Mouse (Mus musculus): ENCODE data around the gene Lhpp. TPM values are rescaled to one million over a fixed set of nuclear protein-coding genes. Genes with fewer than 3 reads are reported as not detected.

Lhpp gene
- polyA plus RNA-seq, 1 experiment from 2014 or later: 17.7 TPM

DNA sequence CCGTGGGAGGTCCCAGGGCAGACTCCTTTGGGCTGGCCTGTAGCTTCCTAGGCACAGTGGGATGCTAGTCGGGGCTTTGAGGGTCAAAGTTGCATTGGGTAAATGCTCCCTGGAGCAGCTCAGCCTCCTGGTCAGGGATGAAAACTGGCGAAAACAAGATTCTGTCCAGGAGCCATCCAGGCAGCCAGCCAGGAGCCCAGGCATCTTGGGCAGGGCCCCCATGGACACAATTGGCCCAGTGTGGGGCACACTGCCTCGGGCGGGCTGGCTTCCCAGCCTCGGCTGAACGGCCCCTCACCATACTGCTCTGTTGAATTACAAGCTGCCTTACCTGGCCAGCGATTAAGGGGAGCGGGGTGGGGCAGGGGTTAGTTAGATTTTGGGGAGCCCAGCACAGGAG lies 82.3 kb downstream of the Lhpp start:
- no peak overlapping the region for H3K27ac ChIP-seq
- H3K27me3 ChIP-seq: no peaks in the 10 kb centered on the region
- 69% methylated on average over 9 of the region's 9 CpGs for WGBS
- H3K9me3 ChIP-seq (replicated peaks): peaks cover 5% of the 10 kb centered on the region; the same call in 1 of the 2 replicates
- no peaks in the 10 kb centered on the region for H3K36me3 ChIP-seq
- no peak overlapping the region for H3K4me2 ChIP-seq (replicated peaks)
- H3K4me3 ChIP-seq: no peak overlapping the region
- no peak overlapping the region for H3K9ac ChIP-seq
- no peak for ATAC-seq (ENCODE audit: low FRiP score)
- peaks cover 12% of the 10 kb centered on the region; the same call in 1 of the 2 replicates for H3K4me1 ChIP-seq

DNA sequence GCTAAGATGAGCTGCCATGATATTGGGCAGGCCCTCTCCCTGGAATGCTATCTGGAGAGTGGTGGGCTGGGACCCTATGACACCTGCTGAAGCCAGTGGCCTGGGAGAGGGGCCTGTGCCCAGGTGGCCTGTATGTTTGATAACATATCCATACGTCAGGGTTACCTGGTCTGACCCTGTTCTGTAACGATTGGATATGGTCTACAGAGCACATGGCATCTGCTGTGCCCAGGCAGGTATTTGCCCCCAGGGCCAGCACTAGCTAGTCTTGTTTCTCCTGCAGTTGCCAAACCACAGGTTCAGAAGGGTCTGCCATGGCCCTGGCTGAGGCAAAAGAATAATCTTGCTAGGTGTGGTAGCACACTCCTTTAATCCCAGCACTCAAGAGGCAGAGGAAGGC lies 83.1 kb downstream of the Lhpp start:
- H3K4me1 ChIP-seq: peaks cover 8% of the 10 kb centered on the region; the same call in 1 of the 2 replicates
- no peak overlapping the region for H3K4me2 ChIP-seq (replicated peaks)
- H3K9me3 ChIP-seq (replicated peaks): peaks cover 5% of the 10 kb centered on the region; the same call in 1 of the 2 replicates
- 86% methylated on average over 2 of the region's 2 CpGs for WGBS
- H3K4me3 ChIP-seq: no peak overlapping the region
- H3K27me3 ChIP-seq: no peaks in the 10 kb centered on the region
- no peak overlapping the region for H3K27ac ChIP-seq
- H3K9ac ChIP-seq: no peak overlapping the region
- ATAC-seq (ENCODE audit: low FRiP score): no peak
- no peaks in the 10 kb centered on the region for H3K36me3 ChIP-seq

- Histone ChIP-seq H3K4me3 (no peak overlapping the region), H3K4me1 (0 out of 2 replicates have a peak, but pooled peaks cover 14% of the 10 kb centered on the region), H3K27me3 (no peaks in the 10 kb centered on the region), H3K9me3 (replicated peaks) (peaks cover 5% of the 10 kb centered on the region; the same call in 1 of the 2 replicates), H3K27ac (no peak overlapping the region), H3K9ac (no peak overlapping the region), H3K4me2 (replicated peaks) (no peak overlapping the region), H3K36me3 (no peaks in the 10 kb centered on the region)
- 82% methylated on average over 8 of the region's 8 CpGs for WGBS
- ATAC-seq (ENCODE audit: low FRiP score): no peak
These were observed 86.9 kb downstream of the Lhpp start for GRCm38 (mm10) chr7:132697258-132697796.

DNA sequence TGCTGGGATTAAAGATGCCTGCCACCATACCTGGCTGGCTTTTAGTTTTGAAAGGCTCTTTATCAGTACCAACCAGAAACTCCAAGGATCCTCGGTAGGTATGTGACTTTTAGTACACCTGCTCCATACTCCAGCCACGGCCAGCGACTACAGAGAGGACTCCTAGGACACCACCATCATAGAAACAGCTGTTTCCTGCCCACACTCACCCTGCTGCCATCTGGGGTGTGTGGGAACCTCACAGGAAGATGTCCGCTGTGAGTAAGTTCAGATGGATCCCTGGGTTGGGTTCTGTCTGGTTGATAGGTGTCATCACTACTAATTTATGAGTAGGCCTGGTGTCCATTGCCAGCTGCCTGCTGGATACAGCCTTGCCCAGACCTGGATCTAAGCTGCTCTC lies 88.3 kb downstream of the Lhpp start:
- Histone ChIP-seq H3K36me3 (no peaks in the 10 kb centered on the region), H3K4me1 (0 out of 2 replicates have a peak, but pooled peaks cover 14% of the 10 kb centered on the region), H3K4me2 (replicated peaks) (no peak overlapping the region), H3K27ac (no peak overlapping the region), H3K4me3 (no peak overlapping the region), H3K9ac (no peak overlapping the region), H3K9me3 (replicated peaks) (peaks cover 5% of the 10 kb centered on the region; the same call in 1 of the 2 replicates), H3K27me3 (no peaks in the 10 kb centered on the region)
- 88% methylated on average over 4 of the region's 4 CpGs for WGBS
- no peak for ATAC-seq (ENCODE audit: low FRiP score)

GRCm38 (mm10) chr7:132699165-132699564 lies 88.7 kb downstream of the Lhpp start:
- H3K4me1 ChIP-seq: 0 out of 2 replicates have a peak, but pooled peaks cover 14% of the 10 kb centered on the region
- no peak overlapping the region for H3K9ac ChIP-seq
- ATAC-seq (ENCODE audit: low FRiP score): no peak
- H3K27ac ChIP-seq: no peak overlapping the region
- WGBS: 56% methylated on average over 4 of the region's 4 CpGs
- H3K9me3 ChIP-seq (replicated peaks): peaks cover 5% of the 10 kb centered on the region; the same call in 1 of the 2 replicates
- no peak overlapping the region for H3K4me2 ChIP-seq (replicated peaks)
- no peaks in the 10 kb centered on the region for H3K27me3 ChIP-seq
- H3K4me3 ChIP-seq: no peak overlapping the region
- H3K36me3 ChIP-seq: no peaks in the 10 kb centered on the region

- H3K9ac ChIP-seq: no peak overlapping the region
- peaks cover 5% of the 10 kb centered on the region; the same call in 1 of the 2 replicates for H3K9me3 ChIP-seq (replicated peaks)
- no peak overlapping the region for H3K4me3 ChIP-seq
- H3K36me3 ChIP-seq: no peaks in the 10 kb centered on the region
- H3K4me2 ChIP-seq (replicated peaks): no peak overlapping the region
- H3K27ac ChIP-seq: no peak overlapping the region
- ATAC-seq (ENCODE audit: low FRiP score): no peak
- no peaks in the 10 kb centered on the region for H3K27me3 ChIP-seq
- 0 out of 2 replicates have a peak, but pooled peaks cover 14% of the 10 kb centered on the region for H3K4me1 ChIP-seq
These were observed 89.2 kb downstream of the Lhpp start for GRCm38 (mm10) chr7:132699639-132700038.

- no peak overlapping the region for H3K4me3 ChIP-seq
- 75% methylated on average over 4 of the region's 4 CpGs for WGBS
- H3K36me3 ChIP-seq: no peaks in the 10 kb centered on the region
- H3K27me3 ChIP-seq: no peaks in the 10 kb centered on the region
- 0 out of 2 replicates have a peak, but pooled peaks cover 14% of the 10 kb centered on the region for H3K4me1 ChIP-seq
- H3K9ac ChIP-seq: no peak overlapping the region
- H3K27ac ChIP-seq: no peak overlapping the region
- 0 out of 2 replicates have a peak, but pooled peaks cover under 1% of the 10 kb centered on the region for H3K9me3 ChIP-seq (replicated peaks)
- 0 out of 2 replicates have a peak, but pooled peaks have one; percentile 26 for ATAC-seq (ENCODE audit: low FRiP score)
- H3K4me2 ChIP-seq (replicated peaks): no peak overlapping the region
These were observed 89.7 kb downstream of the Lhpp start for GRCm38 (mm10) chr7:132700107-132700506.

- 91% methylated on average over 3 of the region's 3 CpGs for WGBS
These were observed 91.0 kb downstream of the Lhpp start for GRCm38 (mm10) chr7:132701412-132701811.

GRCm38 (mm10) chr7:132702024-132702423 lies 91.6 kb downstream of the Lhpp start:
- H3K27me3 ChIP-seq: no peaks in the 10 kb centered on the region
- no peak overlapping the region for H3K27ac ChIP-seq
- ATAC-seq (ENCODE audit: low FRiP score): no peak
- no peak overlapping the region for H3K9ac ChIP-seq
- 84% methylated on average over 3 of the region's 3 CpGs for WGBS
- H3K4me3 ChIP-seq: no peak overlapping the region
- H3K4me1 ChIP-seq: 0 out of 2 replicates have a peak, but pooled peaks cover 10% of the 10 kb centered on the region
- no peak overlapping the region for H3K4me2 ChIP-seq (replicated peaks)
- no peaks in the 10 kb centered on the region for H3K9me3 ChIP-seq (replicated peaks)
- no peaks in the 10 kb centered on the region for H3K36me3 ChIP-seq

More at GRCm38 (mm10) chr7:132701412-132701811, 91.0 kb downstream of the Lhpp start:
- Histone ChIP-seq H3K27me3 (no peaks in the 10 kb centered on the region), H3K9ac (no peak overlapping the region), H3K27ac (no peak overlapping the region), H3K4me3 (no peak overlapping the region), H3K9me3 (replicated peaks) (no peaks in the 10 kb centered on the region), H3K4me2 (replicated peaks) (no peak overlapping the region), H3K36me3 (no peaks in the 10 kb centered on the region), H3K4me1 (0 out of 2 replicates have a peak, but pooled peaks cover 14% of the 10 kb centered on the region)
- no peak for ATAC-seq (ENCODE audit: low FRiP score)

GRCm38 (mm10) chr7:132702492-132703070 lies 92.1 kb downstream of the Lhpp start:
- no peaks in the 10 kb centered on the region for H3K36me3 ChIP-seq
- no peak overlapping the region for H3K4me3 ChIP-seq
- no peak for ATAC-seq (ENCODE audit: low FRiP score)
- H3K4me2 ChIP-seq (replicated peaks): no peak overlapping the region
- no peaks in the 10 kb centered on the region for H3K27me3 ChIP-seq
- no peak overlapping the region for H3K27ac ChIP-seq
- no peak overlapping the region for H3K9ac ChIP-seq
- whole genome bisulfite sequencing: 81% methylated on average over 5 of the region's 5 CpGs
- H3K9me3 ChIP-seq (replicated peaks): no peaks in the 10 kb centered on the region
- H3K4me1 ChIP-seq: 0 out of 2 replicates have a peak, but pooled peaks cover 8% of the 10 kb centered on the region

DNA sequence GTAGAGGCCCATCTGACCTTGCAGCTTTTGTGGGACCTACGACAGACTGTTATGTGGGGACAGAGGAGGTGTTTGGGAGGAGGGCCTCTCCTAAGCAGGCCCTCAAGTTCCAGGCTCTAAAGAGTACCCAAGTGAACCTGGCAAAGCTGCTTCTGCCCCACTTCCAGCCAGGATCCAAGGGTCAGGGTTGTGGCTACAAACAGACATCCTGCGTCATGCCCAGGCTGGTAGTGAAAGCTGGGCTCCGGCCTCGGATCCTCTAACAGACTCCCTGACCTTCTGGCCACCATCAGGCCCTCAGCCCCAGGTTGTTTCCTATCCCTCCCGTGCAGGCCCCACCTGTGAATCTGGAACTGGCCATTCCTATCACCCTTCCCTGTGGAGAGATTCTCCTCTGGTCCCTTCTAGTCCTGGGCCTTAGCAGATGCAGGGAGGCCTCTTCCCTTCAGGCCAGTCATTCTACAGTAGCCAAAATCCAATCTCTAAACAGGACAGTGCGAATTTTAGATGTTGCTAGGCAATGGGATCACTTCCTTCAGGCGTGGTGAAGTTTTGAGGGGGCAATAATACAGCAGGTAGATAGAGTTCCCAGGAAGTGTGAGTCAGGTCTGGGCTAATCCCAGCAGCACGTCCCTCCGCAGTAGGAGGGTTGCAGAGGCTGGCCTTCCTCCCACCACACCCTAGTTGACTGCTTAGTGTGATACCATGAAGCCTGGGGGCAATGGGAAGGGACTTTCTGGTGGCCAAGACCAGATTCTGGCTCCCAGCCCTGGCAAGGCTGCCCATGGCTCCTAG lies 93.3 kb downstream of the Lhpp start:
- WGBS: 92% methylated on average over 9 of the region's 9 CpGs
- Histone ChIP-seq H3K36me3 (no peaks in the 10 kb centered on the region), H3K9me3 (replicated peaks) (no peaks in the 10 kb centered on the region), H3K4me1 (0 out of 2 replicates have a peak, but pooled peaks cover 8% of the 10 kb centered on the region), H3K27me3 (no peaks in the 10 kb centered on the region), H3K27ac (no peak overlapping the region), H3K4me3 (no peak overlapping the region), H3K9ac (no peak overlapping the region), H3K4me2 (replicated peaks) (no peak overlapping the region)
- no peak for ATAC-seq (ENCODE audit: low FRiP score)

DNA sequence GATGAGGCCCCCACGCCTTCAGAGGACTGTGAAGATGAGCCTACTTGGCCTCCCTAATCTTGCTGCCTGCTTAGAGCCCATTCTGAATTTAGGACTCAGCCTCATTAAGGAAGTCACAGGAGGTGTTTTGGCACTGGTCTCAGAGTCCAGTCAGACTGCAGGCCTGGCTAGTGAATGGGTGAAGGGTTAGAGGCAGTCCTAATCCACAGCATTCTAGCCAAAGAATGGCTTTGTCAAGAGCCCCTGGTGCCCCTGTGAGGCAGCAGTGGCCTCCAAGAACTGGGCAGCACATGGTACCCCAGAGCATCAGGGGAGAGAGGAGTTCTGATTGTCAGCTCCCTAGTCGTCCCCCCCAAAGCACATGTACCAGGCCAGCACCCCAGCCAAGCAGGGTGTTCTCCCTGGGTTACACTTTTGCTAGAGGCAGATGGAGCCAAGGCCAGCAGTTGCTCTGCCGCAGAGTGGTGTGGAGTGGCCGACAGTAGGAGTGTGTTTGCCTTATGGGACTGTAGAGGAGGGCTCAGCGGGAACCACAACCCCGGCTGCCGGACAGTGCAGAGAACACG lies 94.0 kb downstream of the Lhpp start:
- ATAC-seq (ENCODE audit: low FRiP score): no peak
- 94% methylated on average over 8 of the region's 8 CpGs for WGBS
- 0 out of 2 replicates have a peak, but pooled peaks cover 6% of the 10 kb centered on the region for H3K4me1 ChIP-seq
- no peak overlapping the region for H3K4me2 ChIP-seq (replicated peaks)
- no peak overlapping the region for H3K9ac ChIP-seq
- H3K4me3 ChIP-seq: no peak overlapping the region
- H3K27me3 ChIP-seq: no peaks in the 10 kb centered on the region
- no peak overlapping the region for H3K27ac ChIP-seq
- no peaks in the 10 kb centered on the region for H3K9me3 ChIP-seq (replicated peaks)
- H3K36me3 ChIP-seq: no peaks in the 10 kb centered on the region
